Mouse (Mus musculus) intestine, embryonic 14.5 days (tissue): ENCODE measurements around the gene Mapk1. TPM values are rescaled to one million over a fixed set of nuclear protein-coding genes. Genes with fewer than 3 reads are reported as not detected.
A peak's percentile ranks its signal among the peaks of the same experiment; 100 is the strongest.

ENCODE experiments used
- ATAC-seq: fragments of 200-750 bp; cut with Nextera tagmentation; replicated peaks from 2 replicates; pipeline ENCODE4 v1.8.0; 2017; ENCODE audit warnings: low read depth, moderate number of reproducible peaks, moderate TSS enrichment, moderate library complexity; ENCODE audit not compliant: low FRiP score, low TSS enrichment
- DNase-seq: peaks from one replicate; pipeline ENCODE4 v3.0.0-alpha.2; 2018; ENCODE audit warnings: low spot score
- H3K27ac ChIP-seq: fragments of 300-500 bp; sonication (generic); 2 replicates; pipeline ENCODE4 v1.5.1; 2014; ENCODE audit warnings: low read depth, mild to moderate bottlenecking, control low read depth
- H3K27me3 ChIP-seq: fragments of 300-500 bp; sonication (generic); replicated peaks from 2 replicates; pipeline ENCODE4 v1.6.1; 2014; ENCODE audit warnings: low read length, control low read depth; ENCODE audit not compliant: control insufficient read depth, insufficient read depth
- H3K36me3 ChIP-seq: fragments of 300-500 bp; sonication (generic); 2 replicates; pipeline ENCODE4 v1.6.1; 2014; ENCODE audit warnings: low read length, control low read depth; ENCODE audit not compliant: control insufficient read depth, insufficient read depth
- H3K4me1 ChIP-seq: fragments of 300-500 bp; sonication (generic); replicated peaks from 2 replicates; pipeline ENCODE4 v1.6.1; 2014; ENCODE audit warnings: low read length, control low read depth, mixed read lengths; ENCODE audit not compliant: control insufficient read depth, insufficient read depth
- H3K4me2 ChIP-seq: fragments of 300-500 bp; sonication (generic); 2 replicates; pipeline ENCODE4 v1.6.1; 2014; ENCODE audit warnings: low read length
- H3K4me3 ChIP-seq: fragments of 300-500 bp; sonication (generic); 2 replicates; pipeline ENCODE4 v1.5.1; 2014; ENCODE audit warnings: low read depth, low read length, control low read depth, mixed read lengths
- H3K9ac ChIP-seq: fragments of 300-500 bp; sonication (generic); 2 replicates; pipeline ENCODE4 v1.6.1; 2014; ENCODE audit warnings: mild to moderate bottlenecking, low read length
- H3K9me3 ChIP-seq: fragments of 300-500 bp; sonication (generic); 2 replicates; pipeline ENCODE4 v1.6.1; 2016; ENCODE audit warnings: low read length, control low read depth; ENCODE audit not compliant: control insufficient read depth
- WGBS: fragments of 180-500 bp; shearing (Covaris S2); extraction: QIAGEN DNeasy Blood & Tissue Kit; methylation state at CpG from one replicate; pipeline ENCODE4 v1.1.7; 2014; 5-methylcytosine and 5-hydroxymethylcytosine counted together
- polyA plus RNA-seq: library from polyadenylated mRNA; unstranded; fragments of >200 nt; fragmentation: Nextera tagmentation; extraction: Ambion mirVana; gene quantifications from 2 replicates; pipeline ENCODE4 v1.2.1, GENCODE M21; 2014

The Mapk1 gene
- polyA plus RNA-seq, 1 experiment from 2014 or later: 181 TPM

GRCm38 (mm10) chr16:17001109-17001508, 17.9 kb downstream of the Mapk1 start:
- Histone ChIP-seq H3K27ac (no peak overlapping the region), H3K9ac (no peak overlapping the region), H3K4me1 (no peaks in the 10 kb centered on the region; the same call in 1 of the 2 replicates), H3K4me3 (no peak overlapping the region), H3K27me3 (no peaks in the 10 kb centered on the region), H3K9me3 (no peaks in the 10 kb centered on the region), H3K36me3 (0 out of 2 replicates have a peak, but pooled peaks cover 4% of the 10 kb centered on the region), H3K4me2 (no peak overlapping the region)
- 93% methylated on average over 3 of the region's 3 CpGs for WGBS
- ATAC-seq: no peak
- no peak for DNase-seq

- no peak for ATAC-seq
Measured at GRCm38 (mm10) chr16:17007070-17007469, 23.9 kb downstream of the Mapk1 start.

GRCm38 (mm10) chr16:17010036-17010435, 26.9 kb downstream of the Mapk1 start:
- no peaks in the 10 kb centered on the region for H3K36me3 ChIP-seq
- no peaks in the 10 kb centered on the region for H3K27me3 ChIP-seq
- DNase-seq (no peak), ATAC-seq (no peak)
- no peak overlapping the region for H3K4me2 ChIP-seq
- H3K9ac ChIP-seq: no peak overlapping the region
- no peak overlapping the region for H3K4me3 ChIP-seq
- no peak overlapping the region for H3K27ac ChIP-seq
- WGBS: 91% methylated on average over 7 of the region's 7 CpGs
- no peaks in the 10 kb centered on the region for H3K4me1 ChIP-seq
- H3K9me3 ChIP-seq: no peaks in the 10 kb centered on the region

More at GRCm38 (mm10) chr16:17007070-17007469, 23.9 kb downstream of the Mapk1 start:
- no peak overlapping the region for H3K4me3 ChIP-seq
- no peak overlapping the region for H3K27ac ChIP-seq
- WGBS: 86% methylated on average over 1 of the region's 1 CpGs
- H3K36me3 ChIP-seq: no peaks in the 10 kb centered on the region
- H3K27me3 ChIP-seq: no peaks in the 10 kb centered on the region
- H3K4me2 ChIP-seq: no peak overlapping the region
- no peak overlapping the region for H3K9ac ChIP-seq
- no peak for DNase-seq
- H3K4me1 ChIP-seq: no peaks in the 10 kb centered on the region; the same call in 1 of the 2 replicates
- H3K9me3 ChIP-seq: no peaks in the 10 kb centered on the region

- Histone ChIP-seq H3K9ac (no peak overlapping the region), H3K36me3 (0 out of 2 replicates have a peak, but pooled peaks cover 9% of the 10 kb centered on the region), H3K27ac (no peak overlapping the region), H3K4me2 (no peak overlapping the region), H3K4me3 (no peak overlapping the region), H3K9me3 (no peaks in the 10 kb centered on the region), H3K4me1 (no peaks in the 10 kb centered on the region), H3K27me3 (no peaks in the 10 kb centered on the region)
- DNase-seq (no peak), ATAC-seq (no peak)
- WGBS: 91% methylated on average over 1 of the region's 1 CpGs
Measured at GRCm38 (mm10) chr16:17012583-17012982, 29.4 kb downstream of the Mapk1 start.

GRCm38 (mm10) chr16:17015111-17015852, 32.1 kb downstream of the Mapk1 start:
- no peak overlapping the region for H3K27ac ChIP-seq
- 80% methylated on average over 4 of the region's 4 CpGs for WGBS
- DNase-seq: no peak

GRCm38 (mm10) chr16:17015853-17016230, 32.7 kb downstream of the Mapk1 start:
- H3K27me3 ChIP-seq: no peaks in the 10 kb centered on the region
- H3K9ac ChIP-seq: no peak overlapping the region
- no peaks in the 10 kb centered on the region for H3K9me3 ChIP-seq
- H3K36me3 ChIP-seq: peaks cover 37% of the 10 kb centered on the region
- DNase-seq (no peak), ATAC-seq (no peak)
- 88% methylated on average over 3 of the region's 3 CpGs for WGBS
- H3K4me1 ChIP-seq: no peaks in the 10 kb centered on the region
- H3K4me2 ChIP-seq: no peak overlapping the region
- H3K27ac ChIP-seq: no peak overlapping the region
- no peak overlapping the region for H3K4me3 ChIP-seq

More at GRCm38 (mm10) chr16:17015111-17015852, 32.1 kb downstream of the Mapk1 start:
- Histone ChIP-seq H3K36me3 (peaks cover 32% of the 10 kb centered on the region), H3K27me3 (no peaks in the 10 kb centered on the region), H3K4me2 (no peak overlapping the region), H3K4me1 (no peaks in the 10 kb centered on the region), H3K9me3 (no peaks in the 10 kb centered on the region), H3K9ac (no peak overlapping the region), H3K4me3 (no peak overlapping the region)
- no peak for ATAC-seq

GRCm38 (mm10) chr16:17018071-17018470, 34.9 kb downstream of the Mapk1 start:
- ATAC-seq (no peak), DNase-seq (no peak)
- WGBS: 54% methylated on average over 6 of the region's 6 CpGs
- Histone ChIP-seq H3K4me2 (no peak overlapping the region), H3K27ac (no peak overlapping the region), H3K27me3 (no peaks in the 10 kb centered on the region), H3K36me3 (peaks cover 56% of the 10 kb centered on the region), H3K4me1 (no peaks in the 10 kb centered on the region), H3K9me3 (no peaks in the 10 kb centered on the region), H3K4me3 (no peak overlapping the region), H3K9ac (no peak overlapping the region)

- Histone ChIP-seq H3K27ac (no peak overlapping the region), H3K4me3 (no peak overlapping the region), H3K4me1 (no peaks in the 10 kb centered on the region), H3K9me3 (no peaks in the 10 kb centered on the region), H3K27me3 (no peaks in the 10 kb centered on the region), H3K4me2 (no peak overlapping the region), H3K9ac (no peak overlapping the region), H3K36me3 (peaks cover 87% of the 10 kb centered on the region)
- WGBS: 96% methylated on average over 3 of the region's 3 CpGs
- DNase-seq (no peak), ATAC-seq (0 out of 2 replicates have a peak, but pooled peaks have one; percentile 32)
Measured at GRCm38 (mm10) chr16:17024469-17025148, 41.4 kb downstream of the Mapk1 start.
